Mouse (Mus musculus) layer of hippocampus, adult 11-12 months (tissue): ENCODE results near the gene Rbm20.

Experiments used
- DNase-seq: peaks from one replicate; pipeline ENCODE4 v3.0.0; 2022; ENCODE audit warnings: low spot score

The Rbm20 gene

DNA sequence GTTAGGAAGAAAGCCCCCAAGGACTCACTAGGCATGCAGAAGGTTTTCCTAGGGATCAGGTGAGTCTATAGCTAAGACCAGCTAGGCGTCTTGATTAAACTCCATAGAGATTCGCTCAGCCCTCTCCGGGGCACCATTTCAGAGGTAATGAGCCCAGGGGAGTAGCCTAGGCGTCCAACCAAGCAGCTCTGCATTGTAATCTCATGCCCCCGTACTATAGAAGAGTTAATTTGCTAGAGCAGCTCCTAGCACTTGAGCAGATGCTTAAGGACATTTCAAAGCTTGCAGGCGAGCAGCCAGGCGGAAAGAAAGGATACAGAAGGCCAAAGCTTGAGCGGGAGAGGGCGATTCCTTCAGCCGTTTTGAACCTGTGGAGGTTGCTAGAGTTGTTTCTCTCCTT is 208.3 kb downstream of the Rbm20 start:
- no peak for DNase-seq

DNA sequence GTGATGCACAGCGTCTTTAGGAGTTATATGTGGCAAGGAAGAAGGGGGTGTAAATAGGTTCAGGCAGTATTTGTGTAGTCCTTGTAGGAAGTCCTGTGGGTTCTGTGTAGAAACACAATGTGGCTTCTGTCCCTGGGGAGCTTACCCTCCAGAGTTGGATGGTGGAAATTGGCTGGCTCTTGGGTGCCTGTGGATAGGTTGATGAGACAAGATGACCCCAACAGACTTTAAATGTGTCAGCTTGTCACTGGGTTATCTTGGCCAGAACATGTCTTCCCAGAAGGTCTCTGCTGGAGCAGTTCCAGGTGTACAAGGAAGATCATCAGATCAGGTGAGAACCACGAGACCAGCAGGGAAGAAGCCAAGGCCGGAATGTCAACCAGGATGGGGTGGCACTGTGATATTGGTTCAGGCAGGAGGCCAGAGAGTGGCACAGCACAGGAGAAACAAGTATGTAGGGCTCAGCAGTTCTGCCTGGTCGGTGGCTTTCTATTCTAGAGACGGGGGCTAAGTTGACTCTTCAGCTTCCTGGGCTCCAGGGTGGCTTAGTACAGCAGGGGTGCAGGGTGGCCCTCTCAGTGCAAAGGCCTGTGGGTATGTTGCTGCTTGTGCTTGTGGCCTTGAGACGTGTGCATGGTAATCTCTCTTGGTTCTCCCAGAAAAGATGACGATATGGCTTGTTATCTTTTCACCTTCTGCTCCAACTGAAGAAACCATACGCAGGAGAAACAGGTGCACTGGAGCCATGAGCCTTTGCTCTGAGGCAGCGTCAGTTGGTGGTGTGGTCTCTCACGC is 209.7 kb downstream of the Rbm20 start:
- DNase-seq: no peak

DNA sequence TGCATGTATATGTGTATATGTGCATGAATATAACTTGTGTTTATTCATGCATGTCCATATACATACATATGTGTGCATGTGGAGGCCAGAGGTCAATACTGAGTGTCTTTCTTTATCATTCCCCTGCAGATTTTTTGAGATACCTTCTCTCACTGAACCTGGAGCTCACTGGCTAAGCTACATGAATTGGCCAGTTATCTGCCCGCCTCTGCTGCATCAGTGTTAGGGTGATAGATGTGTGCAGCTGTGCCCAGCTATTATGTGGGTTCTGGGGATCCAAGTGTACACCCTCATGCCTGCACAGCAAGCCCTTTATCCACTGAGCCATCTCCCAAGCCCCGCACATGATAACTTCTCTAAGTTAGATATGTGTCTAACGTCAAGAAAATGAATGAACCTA is 210.7 kb downstream of the Rbm20 start:
- DNase-seq: no peak

DNA sequence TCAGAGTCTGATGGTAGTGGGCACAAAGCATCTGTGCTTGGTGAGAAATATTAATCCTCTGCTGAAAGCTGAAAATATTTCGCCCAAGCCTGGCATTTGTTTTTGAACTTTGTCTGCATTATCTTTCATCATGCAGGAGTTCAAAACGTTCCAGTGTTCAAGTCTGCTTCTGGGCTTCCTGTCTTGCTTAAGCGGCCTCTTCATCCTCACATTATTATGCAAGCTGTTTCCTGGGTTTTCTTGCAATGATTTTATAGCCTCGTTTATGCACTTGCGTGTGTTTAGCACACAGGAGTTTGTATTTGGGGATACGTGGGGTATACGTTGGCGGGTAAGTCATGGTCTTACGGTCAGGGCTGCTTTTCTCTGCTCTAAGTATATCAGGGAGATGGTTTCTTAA is 211.2 kb downstream of the Rbm20 start:
- DNase-seq: no peak

DNA sequence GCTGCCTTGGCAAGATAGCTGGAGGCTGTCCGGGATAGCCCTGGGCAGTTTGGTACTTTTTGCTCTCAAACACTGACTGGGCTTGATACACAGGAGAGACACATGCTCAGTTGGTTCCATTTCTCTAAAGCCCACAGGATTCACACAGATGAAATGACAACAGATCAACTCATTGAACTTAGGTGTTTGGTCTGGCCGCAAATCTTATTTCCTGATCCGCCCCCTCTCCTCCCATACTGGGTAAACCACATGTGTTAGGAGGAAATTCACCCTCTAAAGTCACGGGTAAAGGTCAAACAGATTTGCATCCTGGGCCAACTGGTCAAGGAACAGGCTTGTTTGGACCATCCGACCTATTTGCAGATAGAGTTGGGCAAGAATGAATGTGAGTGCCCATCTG is 212.4 kb downstream of the Rbm20 start:
- no peak for DNase-seq

DNA sequence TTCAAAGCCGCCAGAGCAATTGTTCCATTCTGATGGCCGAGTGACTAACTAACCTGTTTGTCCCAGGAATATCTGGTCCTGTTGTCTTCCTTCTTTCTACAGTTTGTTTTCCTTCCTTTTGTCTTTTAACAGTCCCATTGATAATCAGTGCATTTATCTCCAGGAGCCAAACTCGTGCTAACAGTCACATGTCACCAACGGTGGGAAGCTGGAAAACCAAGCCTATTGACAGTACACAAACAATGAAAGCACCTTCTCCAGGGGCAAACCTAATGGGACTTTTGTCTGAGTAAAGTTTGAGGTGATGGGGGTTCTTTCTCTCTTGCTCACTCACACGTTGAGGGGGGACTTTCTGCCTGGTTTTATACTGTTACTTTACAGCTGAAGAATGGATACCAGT is 213.2 kb downstream of the Rbm20 start:
- no peak for DNase-seq

DNA sequence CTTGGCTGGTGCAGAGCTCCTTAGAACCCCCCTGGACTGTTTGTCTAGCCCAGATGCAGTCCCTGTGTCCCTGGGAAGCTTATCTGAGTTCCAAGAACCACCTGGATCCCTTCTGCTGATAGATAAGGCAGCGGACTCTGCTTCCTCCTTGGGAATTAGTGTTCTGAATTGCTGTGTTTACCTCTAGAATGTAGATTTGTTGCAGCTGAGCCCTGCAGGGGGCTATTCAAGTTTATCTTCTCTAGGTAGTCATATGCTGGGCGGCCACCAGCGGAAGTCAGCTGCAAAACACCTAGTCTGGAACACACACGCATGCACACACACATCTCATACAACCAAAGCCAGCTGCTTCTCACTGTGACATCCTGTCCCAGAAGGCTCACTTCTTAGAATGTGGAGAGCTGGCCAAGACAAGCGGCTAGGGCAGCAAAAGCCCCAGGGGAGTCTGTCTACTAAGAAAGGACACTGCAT is 213.7 kb downstream of the Rbm20 start:
- DNase-seq: no peak

DNA sequence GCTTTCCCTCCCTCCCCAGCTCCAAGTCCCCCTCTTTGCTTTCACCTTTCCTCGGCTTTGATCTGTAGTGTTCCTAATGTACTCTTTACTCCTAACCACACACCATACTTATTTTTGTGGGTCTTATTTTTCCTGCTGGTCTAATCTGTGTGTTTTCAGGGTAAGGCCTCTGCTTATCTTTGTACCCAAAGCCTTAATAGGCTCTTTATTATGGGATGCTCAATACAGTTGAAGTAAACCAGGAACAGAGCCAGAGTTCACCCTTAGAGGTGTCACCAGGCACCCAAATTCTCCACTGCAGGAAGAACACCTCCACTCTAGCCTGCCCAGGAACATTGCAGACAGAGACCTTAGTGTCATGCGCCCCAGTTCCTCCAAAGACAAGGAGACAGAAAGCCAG is 214.5 kb downstream of the Rbm20 start:
- DNase-seq: no peak

DNA sequence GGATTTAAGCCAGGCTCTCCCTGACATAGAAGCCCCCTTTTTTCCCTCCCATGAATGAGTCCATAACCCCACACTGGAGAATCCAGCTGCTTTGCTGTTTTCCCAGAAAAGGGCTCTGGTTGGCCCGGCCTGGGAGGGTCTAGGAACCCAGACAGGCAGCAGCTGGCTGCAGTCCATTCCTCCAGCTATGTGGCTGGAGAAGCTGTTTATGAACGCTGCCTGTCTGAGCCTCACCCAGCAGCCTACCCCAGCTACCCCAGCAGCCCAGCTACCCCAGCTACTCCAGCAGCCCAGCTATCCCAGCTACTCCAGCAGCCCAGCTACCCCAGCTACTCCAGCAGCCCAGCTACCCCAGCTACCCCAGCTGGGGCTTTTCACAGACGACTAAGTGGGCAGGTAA is 215.0 kb downstream of the Rbm20 start, which contains the start of gene Pdcd4:
TSS of gene Pdcd4 (plus strand) at position 171 of the 400 bp plus-strand sequence.
- DNase-seq: no peak

DNA sequence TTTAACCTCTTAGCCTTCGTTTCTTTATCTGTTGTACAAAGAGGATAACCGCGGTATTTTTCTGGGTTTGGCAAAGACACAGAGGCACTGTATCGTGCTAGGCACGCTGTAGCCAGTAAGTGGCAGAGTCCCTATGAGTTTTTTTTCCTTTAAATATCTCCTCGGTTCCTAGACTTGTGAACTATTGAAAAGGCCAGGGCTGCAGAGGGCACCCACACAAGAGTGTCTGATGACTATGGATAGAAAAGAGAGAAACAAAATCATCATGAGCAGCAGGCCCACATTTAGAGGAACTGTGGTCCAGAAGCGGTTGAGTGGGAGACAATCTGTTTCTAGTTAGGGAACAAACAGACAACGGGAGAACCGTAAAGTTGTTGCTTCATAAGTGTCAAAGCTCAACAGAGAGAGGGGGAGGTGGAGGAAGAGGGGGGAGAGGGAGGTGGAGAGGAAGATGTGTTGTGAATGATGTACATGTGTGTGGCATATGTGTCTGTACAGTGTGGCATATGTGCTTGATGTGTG is 215.8 kb downstream of the Rbm20 start:
- peak; percentile 60 for DNase-seq

DNA sequence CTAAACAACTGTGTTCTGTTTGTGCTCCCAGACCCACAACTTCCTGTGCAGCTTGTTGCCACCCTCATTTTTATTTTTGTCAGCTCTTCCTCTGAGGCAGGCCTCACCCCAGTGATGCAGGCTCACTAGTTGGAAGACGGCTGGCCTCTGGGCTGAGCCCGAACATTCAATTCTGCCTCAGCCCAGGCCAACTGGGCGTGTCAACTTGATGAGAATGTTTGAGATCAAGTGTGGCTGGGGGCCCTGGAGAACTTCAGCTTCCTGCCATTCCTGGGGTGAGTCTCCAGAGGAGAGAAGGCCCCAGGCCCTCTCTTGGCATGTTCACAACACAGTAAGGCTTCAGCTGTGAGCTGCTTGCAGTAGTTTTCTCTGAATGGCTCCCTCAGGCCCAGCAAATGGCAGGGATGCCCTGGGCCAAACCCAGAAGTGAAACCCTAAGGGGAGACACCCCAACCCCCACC is 216.6 kb downstream of the Rbm20 start:
- DNase-seq: no peak

DNA sequence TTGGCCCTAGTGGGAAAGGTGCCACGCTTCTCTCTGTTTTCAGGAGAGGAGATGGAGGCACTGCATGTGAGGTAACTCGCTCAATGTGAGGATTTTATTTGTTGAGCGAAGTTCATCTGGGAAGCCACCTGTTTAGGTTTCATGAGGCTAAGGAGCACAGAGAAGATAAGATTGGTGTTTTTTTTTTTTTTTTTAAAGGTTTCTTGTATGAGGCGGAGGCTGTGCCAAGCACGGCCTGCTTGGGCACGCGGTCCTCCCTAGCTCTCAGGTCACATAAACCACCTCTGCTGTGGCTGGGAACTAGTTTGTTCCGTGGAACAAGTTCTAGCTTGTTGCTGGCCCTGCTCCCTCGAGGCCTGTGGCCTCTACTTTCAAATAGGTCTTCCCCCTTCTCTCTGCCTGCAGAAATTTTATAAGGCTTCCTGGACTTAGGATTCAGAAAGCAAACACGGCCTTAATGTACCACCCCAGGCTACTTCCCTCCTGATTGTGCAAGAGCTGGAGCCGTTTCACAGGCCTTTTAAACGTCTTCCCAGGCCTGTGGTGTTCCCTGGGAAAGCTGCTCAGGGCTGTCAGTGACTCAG is 217.5 kb downstream of the Rbm20 start:
- no peak for DNase-seq

DNA sequence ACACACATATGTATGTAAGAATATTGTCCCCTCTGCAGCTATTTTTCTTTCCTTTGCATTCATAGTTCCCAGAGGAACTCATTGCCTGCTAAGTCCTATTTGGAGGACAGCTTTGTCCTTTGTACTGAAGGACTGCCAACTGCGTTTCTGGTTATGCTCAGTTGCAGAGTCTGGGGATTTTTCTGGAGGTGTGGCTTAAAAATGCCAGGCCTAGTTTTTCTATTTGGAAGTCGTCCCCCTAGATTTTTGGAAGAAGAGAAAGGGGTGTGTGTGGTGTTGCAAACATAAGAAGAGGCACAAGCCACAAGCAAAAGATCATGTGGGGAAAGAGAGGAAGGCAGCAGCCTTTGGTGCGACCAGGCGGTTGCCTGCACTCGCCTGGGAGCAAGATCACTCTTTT is 220.9 kb downstream of the Rbm20 start:
- no peak for DNase-seq

DNA sequence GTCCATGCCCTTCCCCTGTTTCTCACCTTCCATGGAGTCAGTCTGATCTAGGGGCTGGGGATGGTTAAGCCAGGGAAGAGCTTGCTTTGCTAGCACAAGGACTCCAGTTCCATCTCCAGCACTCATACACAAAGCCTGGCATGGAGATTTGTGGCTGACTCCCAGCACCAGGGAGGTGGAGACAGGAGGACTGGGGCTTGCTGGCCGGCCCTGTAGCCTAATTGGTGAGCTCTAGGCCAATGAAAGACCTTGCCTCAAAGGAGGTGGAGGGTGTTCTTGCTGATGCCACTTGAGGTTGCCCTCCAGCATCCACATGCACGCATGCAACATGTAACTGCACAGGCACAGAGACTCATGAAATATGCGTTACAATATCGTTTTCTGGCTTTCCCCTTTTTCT is 221.4 kb downstream of the Rbm20 start:
- no peak for DNase-seq

DNA sequence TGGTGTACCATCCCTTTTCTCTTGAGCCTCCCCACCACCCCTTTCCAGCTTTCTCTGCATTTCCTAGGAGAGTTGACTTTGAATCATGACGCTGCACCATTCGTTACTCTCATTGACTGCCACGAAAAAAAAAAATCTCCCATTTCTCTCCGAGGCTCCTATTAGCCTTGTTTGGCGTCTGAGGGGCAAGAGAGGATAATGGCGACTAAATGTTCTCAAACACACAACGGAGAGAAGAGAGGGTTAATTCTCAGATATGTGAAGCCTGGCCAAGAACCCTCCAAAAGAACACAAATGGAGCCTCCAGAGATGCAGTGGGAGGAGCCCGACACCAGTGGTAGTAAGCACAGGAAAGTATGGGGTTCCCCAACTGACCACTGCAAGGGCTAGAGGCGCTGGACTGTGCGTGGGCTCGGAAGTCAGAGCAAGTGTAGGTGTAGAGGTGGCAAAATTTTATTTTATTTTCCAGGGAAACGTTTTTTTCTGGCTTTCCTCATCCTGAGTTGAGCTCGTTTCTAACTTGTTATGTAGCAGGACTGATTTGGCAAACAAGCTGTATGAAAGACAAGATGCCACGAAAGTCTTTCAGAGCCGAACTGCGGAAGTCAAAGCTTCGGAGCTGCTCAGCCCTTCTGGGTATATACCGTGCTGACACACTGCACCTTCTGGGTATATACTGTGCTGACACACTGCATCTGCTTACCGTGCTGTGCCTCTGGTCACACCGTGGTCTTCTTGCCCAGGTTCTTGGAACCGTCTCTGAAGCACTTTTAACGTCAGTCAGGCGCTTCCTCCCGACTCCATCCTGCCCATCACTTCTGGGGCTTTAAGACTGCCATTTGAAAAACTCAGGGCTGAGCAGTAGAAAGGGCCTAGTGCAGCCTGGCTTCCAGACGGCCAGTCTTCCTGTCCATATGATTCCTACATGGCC is 222.1 kb downstream of the Rbm20 start:
- no peak for DNase-seq

DNA sequence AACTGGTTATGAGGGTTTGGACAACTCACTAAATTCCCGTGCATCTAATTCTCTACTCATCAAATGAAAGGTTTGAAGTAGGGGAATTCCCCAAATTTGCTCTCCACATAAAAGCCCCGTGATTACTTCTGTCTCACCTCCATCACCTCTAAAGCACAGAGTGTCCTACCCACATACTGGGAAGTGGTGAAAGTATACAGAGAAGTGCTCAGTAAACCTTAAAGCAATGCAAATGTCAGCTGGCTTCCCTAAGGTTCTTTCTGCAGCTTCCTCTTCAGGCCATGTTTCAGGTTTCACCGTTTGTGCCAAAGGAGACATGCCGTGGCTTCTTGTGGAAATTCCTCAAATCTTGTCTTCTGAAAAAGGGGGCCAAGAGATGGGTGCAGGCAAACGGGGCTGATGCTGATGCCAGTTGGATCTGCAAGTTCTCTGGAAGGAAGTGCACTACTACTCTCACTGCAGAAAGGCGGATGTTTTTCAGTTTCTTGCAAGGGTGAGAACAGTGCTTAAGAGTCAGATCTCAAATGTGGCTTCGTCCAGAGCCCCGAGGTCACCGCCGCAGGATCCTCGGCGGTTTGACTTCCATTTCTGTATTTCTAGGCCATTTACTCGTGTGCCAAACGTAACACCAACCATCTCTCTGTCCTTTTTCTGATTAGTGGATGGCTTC is 223.0 kb downstream of the Rbm20 start:
- no peak for DNase-seq

DNA sequence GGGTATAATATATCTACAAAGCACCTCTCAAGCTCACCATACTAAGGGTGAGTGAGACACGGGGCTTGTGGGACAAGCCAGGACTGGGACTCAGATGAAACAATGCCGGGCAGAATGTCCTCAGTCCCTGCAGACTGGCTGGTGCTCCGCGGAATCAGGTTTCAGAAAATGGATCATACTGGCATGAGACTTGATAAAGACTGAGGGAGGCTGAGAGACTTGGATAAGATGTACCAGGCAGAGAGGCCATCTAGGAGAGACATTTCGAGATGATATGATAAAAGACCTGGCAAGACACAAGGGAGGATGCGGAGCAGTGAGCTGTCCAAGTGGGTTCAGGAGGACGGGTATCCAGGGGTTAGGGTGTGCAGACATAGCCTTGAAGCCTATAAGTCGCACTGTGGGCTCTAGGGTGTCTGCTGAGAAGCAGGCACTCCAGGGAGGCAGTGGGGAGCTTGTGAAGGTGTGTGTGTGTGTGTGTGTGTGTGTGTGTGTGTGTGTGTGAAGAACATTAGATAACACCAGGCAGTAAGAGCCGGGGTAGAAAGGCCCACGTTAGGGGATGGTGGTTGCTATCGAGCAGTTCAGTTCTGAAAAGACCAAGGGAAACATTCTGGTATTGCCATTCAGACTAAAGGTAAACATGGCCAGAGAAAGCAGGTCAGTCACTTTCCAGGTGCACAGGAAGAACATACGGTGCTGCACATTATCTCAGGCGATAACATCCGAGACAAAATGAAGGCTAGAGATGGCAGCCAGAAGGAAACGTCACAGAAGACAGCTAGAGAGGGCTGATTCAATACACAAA is 225.0 kb downstream of the Rbm20 start:
- DNase-seq: no peak

DNA sequence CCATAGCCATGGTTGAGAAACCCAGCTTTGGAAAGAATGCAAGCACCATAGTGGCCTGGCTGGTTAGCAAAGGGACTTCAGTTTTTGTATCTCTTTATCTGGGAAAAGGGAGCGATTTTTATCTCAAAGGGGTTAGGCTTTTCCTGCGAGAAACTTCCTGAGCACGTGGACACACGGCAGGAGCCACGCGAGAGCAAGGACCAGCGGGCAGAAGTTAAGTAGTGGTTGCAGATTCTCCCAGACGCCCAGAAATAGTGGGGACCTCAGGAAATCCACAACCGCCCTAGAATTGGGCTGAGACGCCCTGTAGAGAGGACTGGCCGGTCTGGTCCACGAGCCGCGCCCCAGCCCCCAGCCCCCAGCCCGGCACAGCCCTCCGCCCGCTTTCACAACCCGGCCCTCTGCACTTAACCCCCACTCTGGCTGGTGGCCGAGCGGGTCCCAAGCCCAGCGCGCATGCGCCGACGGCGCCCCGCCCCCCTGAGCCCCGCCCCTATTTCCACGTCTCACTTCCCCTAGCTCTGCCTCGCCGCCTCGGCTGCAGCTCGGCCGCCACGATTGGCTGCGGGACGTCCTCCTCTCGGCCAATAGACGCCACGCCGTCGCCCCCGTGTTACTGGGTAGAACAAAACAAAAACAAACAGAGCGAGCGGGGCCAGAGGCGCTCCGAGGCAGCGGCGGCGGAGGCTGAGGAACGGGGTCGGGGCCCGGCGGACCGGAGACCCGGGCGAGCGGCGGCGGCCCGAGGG is 225.8 kb downstream of the Rbm20 start:
- peak; percentile 97 for DNase-seq

DNA sequence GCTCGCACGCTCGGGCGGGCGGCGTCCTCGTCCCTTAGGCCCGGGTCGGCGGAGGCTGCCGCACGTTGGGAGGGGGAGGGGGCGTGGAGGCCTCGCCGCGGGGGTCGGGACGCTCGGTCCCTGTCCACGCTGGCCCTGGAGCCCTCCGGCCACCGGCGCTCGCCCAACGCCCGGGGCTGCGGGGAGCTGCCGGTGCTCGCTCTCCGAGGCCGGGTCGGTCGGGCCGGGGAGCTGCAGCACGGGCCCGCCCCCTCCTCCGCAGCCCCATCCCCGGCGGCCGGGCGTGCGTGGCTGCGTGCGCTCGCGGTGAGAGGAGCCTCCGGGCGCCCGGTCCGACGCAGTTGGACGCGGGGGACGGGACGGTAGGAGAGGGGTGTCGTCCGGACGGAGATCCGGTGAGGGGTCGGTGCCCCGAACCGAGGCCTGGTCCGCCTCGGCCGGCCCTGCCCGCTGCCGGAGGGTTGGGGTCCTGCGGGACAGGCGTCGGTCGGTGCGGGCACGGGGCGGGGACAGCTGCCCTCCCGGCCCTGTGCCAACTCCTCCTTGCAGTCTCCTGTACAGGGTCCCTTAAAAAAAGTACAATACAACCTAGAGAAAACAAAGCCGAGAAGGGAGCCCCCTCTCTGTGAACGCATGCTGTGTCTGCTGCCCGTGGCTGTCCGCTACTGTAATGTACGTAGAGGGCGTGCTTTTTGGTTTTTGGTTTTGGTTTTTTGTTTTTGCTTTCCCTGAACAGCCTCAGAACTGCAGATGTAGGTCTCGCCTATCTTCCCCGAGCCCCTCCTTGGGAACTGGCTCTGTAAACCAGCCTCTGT is 226.6 kb downstream of the Rbm20 start:
- DNase-seq: peak; percentile 64
